Mouse (Mus musculus): ENCODE data around the gene Cdk15. TPM values are rescaled to one million over a fixed set of nuclear protein-coding genes. Genes with fewer than 3 reads are reported as not detected.

Cdk15 gene
- total RNA-seq (2021), result under 1 TPM in 1 of 2 experiments, not detected in 1; 0.33 TPM
- long read RNA-seq, experiment 1, result 0 reads
- long read RNA-seq, experiment 2, result 0 reads

DNA sequence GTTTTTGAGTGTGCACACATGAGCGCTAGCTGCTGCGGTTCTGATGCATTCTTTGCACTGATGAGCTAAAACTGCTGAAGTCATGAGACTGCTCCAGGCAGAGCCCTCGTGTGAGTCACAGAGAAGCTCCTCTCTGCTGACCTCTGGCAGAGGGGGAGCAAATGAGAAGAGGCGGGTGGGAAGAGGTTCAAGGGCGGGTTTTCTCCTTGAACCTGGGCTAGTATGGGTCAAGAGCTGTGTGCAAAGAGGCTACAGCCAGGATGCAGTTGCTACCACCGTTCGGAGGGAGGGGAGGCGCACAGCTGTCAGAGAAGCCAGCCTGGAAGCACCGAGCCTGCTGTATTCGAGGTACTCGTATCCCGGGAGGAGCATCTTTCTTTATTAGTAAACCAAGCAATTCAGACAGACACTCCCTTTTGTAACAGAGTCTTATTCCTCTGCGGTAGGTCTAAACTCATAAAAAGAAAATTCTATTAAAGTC, at the start of gene Cdk15:
Gene Cdk15, plus strand, starts transcription at position 156 of the 481 bp plus-strand sequence.
- peak; percentile 23 to 29 for DNase-seq (ENCODE audit: low spot score in 2 of 2)

DNA sequence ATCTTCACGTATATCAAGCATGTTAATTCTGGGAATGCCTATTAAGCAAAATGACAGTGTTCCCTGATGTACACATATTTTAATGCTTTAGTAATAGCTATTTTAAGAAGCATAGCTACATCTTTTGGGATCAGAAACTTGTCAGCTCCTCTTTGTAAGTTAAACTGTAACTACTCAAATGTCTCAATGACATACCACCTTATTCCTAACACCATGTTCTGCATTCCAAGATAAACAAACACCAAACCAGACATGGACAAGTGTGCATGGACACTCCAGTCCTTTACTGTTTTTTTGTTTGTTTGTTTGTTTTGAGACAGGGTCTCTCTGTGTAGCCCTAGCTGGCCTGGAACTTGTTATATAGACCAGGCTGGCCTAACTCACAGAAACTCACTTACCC, 48.4 kb upstream of the Cdk15 start:
- DNase-seq (ENCODE audit: low spot score in 2 of 2), result no peak

DNA sequence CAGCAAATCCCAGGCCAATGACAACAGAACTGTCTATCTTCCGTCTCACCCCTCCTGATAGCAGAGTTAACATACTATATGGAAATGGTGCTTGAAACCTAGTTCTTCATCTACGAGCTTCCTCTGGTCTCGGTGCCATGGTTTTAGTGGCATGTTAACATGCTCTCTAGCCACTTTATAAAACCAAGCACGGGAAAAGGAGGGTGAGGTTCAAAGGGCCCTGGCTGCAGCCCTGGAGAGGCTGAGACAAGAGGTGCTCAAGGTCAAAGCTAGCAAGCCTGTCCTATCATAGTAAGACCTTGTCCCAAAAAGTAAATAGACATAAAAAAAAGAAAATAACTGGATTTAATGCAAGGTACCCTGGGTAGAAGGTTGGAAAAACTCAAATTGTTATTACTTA, 45.1 kb upstream of the Cdk15 start:
- no peak for DNase-seq (ENCODE audit: low spot score in 2 of 2)

DNA sequence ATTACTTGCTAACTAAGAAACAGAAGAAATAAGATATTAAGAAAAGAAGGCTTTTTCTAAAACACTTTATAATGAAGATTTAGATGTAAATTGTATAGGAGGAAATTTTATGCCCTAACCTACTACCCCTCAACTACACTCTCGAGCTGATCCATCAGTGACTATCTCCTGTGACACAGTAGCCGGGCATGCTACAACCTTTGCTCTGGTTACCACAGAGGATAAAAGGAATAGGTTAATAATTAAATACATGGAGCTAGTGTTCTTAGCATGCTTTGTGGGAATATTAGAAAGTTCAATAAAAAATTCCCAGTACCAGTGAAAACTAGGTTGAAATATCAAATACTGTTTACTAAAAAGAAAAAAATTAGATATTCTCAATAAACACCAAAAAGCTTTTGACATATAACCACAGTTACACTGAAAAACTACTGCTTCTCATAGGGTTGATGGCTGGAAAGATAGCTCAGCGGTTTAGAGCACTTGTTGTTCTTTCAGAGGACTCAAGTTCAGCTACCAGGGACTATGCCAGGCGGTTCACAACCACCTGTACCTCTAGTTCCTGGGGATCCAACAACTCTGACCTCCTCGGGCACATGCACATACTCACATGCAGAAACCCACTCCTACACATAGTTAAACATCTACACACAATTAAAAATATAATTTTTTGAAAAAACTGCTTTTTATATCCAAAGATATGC, 44.5 kb upstream of the Cdk15 start:
- DNase-seq (ENCODE audit: low spot score in 2 of 2), result no peak

DNA sequence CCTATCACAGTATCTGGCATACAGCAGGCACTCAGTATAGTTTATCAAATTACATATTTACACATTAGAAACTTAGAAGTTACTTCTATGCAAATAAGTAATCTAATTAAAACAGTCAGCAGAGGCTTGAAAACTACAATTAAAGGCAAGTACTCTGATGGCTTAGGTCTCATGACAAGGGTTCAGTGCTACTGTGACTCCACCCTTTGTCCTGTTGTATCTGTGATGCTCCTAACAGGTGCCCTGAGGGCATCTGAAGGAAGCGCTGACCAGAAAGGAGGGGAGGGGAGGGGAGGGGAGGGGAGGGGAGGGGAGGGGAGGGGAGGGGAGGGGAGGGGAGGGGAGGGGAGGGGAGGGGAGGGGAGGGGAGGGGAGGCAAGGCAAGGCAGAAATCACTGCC, 43.8 kb upstream of the Cdk15 start:
- DNase-seq (ENCODE audit: low spot score in 2 of 2), result no peak

DNA sequence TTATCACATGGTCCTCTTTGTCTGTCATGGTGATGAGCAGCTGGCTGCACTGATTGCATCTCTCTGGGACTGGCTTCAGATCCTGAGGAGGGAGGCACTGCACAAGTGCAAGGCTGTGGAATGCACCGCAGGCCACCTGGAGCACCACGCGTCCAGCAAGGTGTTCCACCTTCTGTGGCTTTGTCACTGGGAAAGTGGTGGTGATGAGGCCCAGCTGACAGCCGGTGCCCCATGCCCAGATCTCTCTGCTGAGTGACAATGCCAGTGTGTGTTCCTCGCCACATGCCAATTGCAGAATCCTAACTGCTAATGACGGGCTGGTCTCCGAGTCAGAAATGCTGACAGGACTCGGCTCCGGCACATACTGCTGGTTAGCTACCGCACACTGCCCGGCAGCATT, 41.3 kb upstream of the Cdk15 start:
- no peak for DNase-seq (ENCODE audit: low spot score in 2 of 2)

DNA sequence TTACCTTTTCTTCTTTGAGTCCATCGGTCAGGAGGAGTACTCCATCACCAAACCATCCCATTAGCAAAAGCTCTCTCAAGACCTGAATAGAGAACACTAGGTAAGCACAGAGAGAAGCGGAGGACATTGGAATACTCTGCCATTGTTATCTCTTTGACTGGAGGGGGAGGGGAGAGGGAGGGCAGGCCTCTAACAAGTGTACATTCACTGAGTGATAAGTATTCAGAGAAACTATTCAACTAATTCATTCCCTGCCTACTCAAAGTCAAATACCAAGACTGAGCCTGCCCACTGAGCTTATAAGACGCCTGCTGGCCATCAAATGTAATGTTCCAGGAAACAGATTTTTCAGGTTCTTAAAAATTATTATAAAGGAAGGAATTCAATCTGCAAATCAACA, 36.3 kb upstream of the Cdk15 start:
- no peak for DNase-seq (ENCODE audit: low spot score in 2 of 2)

DNA sequence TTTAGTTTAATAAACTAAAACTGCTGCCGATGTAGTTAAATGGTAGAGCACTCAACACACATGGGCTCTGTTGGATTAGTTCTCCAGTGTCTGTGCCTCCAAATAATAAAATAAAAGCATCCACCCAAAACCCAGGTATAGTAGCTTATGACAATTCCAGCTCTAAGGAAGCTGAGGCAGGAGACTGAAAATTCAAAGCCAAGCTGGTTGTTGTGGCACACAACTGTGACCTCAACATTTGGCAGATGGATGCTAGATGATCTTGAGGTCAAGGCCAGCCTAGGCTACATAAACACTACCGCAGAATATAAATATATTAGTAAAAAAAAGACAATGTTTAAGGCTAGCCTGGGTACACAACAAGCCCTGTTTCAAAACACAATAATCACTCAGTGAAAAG, 35.1 kb upstream of the Cdk15 start:
- DNase-seq (ENCODE audit: low spot score in 2 of 2), result no peak

DNA sequence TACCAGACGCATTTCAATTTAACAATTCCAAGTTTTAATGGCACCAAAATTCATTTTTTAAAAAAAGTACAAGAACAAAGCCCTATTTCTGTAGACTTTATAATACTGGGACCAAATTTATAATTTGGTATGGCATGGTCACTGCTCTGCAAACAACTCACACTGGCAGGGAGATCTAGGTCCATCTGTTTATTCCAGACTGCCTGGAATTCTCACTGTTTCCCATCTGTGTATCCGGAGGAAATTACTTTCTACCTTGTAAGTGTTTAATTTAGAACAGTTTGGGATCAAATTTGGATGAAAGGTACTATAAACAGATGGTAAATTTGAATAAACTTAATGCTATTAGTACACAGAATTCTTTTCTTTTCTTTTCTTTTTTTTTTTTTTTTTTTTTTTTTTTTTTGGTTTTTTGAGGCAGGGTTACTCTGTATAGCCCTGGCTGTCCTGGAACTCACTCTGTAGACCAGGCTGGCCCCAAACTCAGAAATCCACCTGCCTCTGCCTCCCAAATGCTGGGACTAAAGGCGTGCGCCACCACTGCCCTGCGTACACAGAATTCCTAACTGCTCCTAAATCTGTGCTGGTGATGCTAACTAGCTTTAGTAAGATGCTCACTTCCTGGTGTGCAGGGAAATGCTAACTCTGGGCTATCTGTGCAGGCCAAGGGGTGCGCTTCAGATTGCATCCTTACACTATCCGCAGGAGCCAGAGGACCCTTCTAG, 34.4 kb upstream of the Cdk15 start:
- DNase-seq (ENCODE audit: low spot score in 2 of 2), result no peak

DNA sequence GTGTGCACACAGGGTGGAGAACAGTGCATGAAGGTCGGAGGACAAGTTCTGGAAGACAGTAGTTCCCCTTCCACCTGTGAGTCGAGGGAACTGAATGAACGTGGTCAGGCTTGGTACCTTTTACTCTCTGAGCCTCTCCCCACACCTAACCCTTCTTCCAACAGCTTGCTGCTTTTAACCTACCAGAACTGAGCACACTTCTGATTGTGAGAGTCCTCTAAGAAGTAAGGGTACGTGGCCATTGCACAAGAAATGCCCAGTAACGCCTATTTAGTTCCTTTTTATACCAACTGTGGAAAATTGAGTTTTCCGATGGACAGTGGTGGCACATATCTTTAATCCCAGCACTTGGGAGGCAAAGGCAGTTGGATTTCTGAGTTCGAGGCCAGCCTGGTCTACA, 28.2 kb upstream of the Cdk15 start:
- no peak for DNase-seq (ENCODE audit: low spot score in 2 of 2)

DNA sequence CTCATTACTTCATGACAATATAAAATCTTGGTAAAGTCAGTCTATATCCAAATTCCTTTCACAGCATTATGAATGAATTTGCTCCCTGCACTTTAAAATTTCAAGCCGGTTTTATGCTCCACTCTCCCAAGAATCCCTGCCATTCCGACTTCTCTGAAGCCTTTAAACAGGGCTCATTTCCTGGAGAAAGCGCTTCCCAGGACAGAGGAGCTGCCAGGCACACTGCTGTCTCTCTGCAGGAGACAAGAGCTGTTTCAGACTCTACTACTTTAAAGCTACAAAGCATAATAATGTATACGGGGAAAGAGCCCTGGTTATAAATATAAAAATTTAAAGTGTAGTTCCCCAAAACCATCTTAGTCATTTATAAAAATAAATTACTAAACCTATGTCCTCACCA, 27.5 kb upstream of the Cdk15 start:
- no peak for DNase-seq (ENCODE audit: low spot score in 2 of 2)

DNA sequence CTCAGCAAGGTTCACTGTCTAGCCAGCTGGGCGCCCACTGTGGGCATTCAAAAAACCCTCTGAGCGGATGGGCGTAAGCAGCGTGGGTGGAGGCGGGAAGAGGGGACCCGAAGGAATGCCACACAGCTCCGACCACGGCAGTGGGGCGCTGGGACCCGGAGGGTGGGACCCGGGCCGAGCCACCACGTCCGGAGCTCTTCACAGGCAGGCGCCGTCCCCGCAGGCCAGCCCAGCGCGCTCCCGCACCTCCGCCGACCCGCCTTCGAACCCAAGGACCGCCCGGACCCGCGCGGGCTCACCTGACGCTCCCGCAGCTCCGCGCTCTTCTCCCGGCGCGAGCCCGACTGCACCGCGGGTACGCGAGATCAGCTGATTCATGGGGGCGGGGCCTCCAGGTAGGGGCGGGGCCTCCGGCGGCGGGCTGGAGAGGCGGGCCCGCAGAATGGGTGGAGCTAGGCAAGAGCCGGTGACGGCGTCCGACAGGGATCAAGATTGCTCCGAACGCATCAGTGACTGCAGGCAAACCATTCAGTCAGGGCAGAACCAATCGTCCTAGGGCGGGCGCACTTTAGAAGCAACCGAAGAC, 19.8 kb upstream of the Cdk15 start, which contains the start of gene Als2:
Gene Als2, minus strand, starts transcription at position 376 of the 586 bp plus-strand sequence.
- DNase-seq (ENCODE audit: low spot score in 2 of 2), result peak; percentile 99 to 100

DNA sequence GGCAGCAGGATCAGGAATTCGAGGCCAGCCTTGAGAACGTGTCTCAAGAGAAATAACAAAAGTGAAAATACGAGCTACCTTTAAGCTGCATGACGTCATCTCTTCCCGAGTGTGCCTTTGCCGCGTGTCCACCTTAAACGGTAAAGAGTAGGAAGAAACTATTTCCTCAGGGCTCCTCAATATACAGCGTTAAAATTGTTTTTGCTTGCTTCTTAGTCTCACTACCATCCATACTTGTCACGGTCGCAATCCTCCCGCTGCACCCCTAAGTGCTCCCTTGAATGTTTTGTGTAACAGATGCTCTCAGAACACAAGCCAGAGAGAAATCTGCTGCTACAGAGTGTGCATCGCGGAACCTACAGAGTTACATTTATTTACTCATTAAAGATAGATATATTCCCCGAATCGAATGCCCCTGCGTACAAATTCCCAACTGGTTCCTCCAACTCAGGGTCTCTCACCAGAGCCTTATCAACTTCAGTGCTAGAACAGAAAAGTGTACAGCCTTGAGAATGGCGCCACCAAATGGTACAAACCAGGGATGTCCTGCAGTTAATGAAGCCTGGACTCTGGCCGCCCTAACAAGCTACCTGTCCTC, 19.0 kb upstream of the Cdk15 start:
- peak; percentile 51 to 55 for DNase-seq (ENCODE audit: low spot score in 2 of 2)

DNA sequence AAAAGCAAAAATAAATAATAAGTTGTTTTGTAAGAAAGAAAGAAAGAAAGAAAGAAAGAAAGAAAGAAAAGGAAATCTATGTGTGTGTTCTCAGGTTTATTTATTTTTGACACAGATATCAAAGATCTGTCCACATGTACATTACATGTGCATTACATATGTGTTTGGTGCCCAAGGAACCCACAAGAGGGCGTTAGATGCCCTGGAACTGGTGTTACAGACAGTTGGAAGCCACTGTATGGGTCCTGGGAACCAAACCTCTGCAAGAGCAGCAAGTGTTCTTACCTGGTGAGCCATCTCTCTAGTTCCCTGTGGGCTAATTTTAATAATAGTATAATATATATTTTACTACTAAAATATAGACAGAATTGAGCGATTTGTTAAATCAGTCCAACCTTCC, 12.9 kb upstream of the Cdk15 start:
- DNase-seq (ENCODE audit: low spot score in 2 of 2), result no peak

DNA sequence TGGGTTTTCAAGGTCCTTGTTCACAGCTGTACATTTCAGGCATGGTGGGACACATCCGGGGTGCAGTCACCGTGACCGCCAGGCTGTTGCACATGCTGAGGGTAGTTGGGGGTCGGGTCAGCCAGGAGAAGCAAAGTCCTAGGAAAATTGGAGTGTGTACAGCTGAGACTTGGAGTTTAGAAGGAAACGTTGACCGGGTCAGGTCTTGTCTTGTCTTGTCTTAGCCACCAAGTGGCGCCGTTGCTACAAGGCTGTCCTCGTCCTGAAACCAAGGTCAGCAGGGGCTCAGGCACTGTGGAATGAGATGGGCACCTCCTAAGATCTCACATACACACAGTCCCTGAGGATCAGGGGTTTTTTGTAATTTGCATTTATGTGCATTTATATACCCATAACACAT, 9.1 kb upstream of the Cdk15 start:
- DNase-seq (ENCODE audit: low spot score in 2 of 2), result peak; percentile 17 to 34

DNA sequence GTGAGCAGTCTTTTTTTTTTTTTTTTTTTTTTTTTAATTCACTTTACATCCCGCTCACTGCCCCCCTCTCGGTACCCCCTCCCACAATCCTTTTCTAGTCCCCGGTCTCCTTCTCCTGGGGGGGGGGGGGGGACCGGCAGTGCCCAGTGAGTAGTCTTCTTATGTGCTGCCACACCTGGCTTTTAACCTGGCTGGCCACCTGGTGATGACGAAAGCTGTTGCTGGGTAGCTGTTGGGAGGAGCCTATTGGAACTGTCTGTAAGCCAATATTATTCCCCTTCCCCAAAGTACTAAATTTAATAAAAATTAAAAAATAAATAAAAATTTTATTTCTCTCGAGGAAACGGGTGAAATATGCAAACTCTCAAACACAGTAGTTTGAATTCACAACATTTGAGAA, 3.9 kb upstream of the Cdk15 start:
- no peak for DNase-seq (ENCODE audit: low spot score in 2 of 2)

DNA sequence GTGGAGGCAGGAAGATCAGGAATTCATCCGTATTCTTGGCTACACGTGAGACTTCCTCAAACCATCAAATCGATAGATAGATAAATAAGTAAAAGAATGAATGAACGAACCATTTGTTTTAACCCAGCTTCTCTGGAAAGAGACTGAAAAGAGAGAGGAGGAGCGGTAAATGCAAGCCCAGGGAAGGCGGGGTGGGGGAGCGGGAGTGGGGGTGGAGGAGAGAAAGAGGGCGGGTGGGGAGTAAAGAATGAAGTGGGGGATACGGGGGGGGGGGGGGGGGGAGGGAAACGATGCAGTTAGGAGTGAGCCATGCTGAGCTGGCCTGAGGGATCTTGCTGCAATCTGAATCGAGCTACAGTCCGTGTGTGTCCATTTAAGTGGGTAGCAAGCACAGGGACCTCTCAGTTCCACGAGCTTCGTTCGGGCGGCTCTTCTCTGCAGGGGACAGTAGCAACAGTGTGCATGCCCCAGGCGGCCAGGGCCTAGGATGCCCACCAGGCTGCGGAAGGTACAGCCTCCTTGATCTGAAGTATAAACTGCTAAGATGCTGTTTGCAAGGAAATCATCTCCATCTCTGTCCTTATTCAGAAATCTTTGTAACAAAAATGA, 3.3 kb upstream of the Cdk15 start:
- DNase-seq (ENCODE audit: low spot score in 2 of 2), result no peak

DNA sequence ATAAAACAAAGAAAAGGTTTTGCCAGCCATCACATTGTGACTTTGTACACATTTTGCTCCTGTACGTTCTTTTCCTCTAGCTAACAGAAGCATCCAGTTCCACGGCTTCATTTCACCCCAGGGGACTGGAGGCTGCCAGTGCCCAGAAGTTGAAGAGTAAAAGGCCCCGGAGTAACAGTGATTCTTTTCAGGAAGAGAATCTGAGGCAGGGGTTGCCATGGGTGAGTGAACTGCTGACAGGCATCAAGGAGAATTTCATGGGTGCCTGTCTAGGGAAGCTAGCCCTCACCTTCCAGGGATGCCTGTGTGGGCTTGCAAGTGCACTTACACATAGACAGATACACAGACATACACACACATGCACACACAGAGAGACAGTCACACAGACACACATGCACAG, 1.0 kb downstream of the Cdk15 start:
- DNase-seq (ENCODE audit: low spot score in 2 of 2), result no peak

DNA sequence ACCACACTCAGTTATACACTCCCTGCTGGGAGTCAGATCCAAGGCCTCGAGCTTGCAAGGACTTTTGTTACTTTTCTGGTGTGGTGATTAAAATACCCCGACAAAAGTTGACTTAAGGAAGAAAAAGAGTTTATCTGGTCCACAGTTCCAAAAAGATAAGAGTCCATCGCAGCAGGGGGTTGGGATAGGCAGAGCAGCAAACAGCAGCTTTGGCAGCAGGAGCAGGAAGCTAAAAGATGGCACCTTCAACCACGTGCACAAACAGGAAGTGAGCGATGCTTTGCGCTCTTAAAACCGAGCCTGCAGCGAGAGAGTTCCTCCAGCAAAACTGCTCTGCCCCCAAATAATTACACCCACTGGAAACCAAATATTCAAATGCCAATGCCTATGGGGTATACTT, 12.2 kb downstream of the Cdk15 start:
- no peak for DNase-seq (ENCODE audit: low spot score in 2 of 2)

DNA sequence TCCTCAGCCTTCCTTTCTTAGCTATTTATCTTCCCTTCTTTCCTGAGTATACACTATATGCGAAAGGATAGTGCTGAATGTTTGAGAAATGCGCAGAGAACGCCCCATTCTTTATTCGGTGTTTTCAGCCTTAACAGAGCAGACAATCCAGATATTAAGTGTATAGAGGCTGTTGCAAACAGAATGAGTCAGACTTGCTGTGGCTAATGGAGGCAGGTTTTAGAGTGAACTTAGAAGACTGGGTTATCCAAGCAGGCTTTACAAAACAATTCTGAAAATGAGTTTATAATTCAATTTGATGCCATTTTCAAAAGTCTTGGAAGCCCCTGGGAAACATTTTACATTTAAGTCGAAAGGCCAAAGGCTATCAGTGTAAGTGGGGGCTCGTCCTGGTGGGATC, 12.8 kb downstream of the Cdk15 start:
- no peak for DNase-seq (ENCODE audit: low spot score in 2 of 2)

DNA sequence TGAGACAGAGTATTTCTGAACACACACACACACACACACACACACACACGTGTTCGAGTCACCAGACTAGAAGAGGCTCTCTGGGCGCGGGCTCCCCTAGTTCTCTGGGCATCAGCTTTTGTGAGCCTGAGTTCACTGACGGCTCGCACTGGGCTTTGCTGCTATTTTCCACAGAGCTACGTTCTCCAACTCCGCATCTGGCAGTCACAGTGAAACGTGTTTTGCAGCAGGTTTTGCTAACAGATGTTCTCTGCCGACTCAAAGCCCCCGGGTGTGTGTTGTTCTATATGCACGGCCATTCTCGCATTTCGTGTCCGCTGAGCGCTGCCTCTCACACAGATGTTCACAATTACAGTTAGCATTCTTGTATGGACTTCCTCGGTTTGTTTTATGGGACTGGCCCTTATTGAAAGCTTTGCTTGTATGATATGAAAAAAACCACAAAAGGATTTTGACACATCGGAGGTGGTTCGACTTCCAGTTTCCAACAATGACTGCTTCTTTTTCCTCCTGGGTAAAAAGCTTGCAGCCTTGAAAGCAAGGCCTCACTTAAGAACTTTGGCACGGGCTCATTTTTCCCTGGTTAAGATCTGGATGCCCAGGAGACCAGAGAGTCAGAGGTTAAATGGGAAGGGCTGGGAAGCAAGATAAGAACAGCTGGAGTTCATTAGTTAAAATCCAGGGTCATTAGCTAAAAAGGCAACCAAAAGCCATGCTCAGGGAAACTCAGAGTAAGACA, 13.4 kb downstream of the Cdk15 start:
- no peak for DNase-seq (ENCODE audit: low spot score in 2 of 2)
